8 mouse cellular contexts compared by ENCODE assay signal in genomic region chr1:163311861-163312811, GRCm38 (mm10). TPM values are rescaled to one million over a fixed set of nuclear protein-coding genes. Genes with fewer than 3 reads are reported as not detected.
DNase-seq lines count a peak whose midpoint lies in the region; TF ChIP-seq lines count a peak whose summit lies in the region.

No protein-coding gene starts in this region.

- peaks cover 2% of the 10 kb centered on the region for H3K27me3 ChIP-seq in kidney, adult 2 months (replicated peaks; ENCODE audit: control insufficient read depth, insufficient read depth, low read length)

- H3K4me1 ChIP-seq in kidney, adult 2 months (ENCODE audit: control insufficient read depth, insufficient read depth, low read length): no peaks in the 10 kb centered on the region

- H3K27ac ChIP-seq in layer of hippocampus, adult 2 months: peak overlapping the region; percentile 72
- no peak overlapping the region for H3K27ac ChIP-seq in kidney, adult 2 months (ENCODE audit: insufficient read depth, low read depth, low read length)

- TF ChIP-seq CTCF in layer of hippocampus, adult 2 months (conservative IDR thresholded peaks at IDR 0.05): peak; percentile 33
- no peak for TF ChIP-seq CTCF in kidney, adult 2 months (conservative IDR thresholded peaks at IDR 0.05; ENCODE audit: insufficient read depth, insufficient read length, low read depth, low read length)

- peak overlapping the region; percentile 58 for H3K4me3 ChIP-seq in layer of hippocampus, adult 2 months
- peak overlapping the region; percentile 41 for H3K4me3 ChIP-seq in kidney, adult 2 months (ENCODE audit: insufficient read depth, low read depth, low read length)

- no peak for TF ChIP-seq POLR2A in kidney, adult 2 months (IDR thresholded peaks at IDR 0.05; ENCODE audit: low read depth, low read length)

- DNase-seq in layer of hippocampus, adult 2 months (ENCODE audit: low spot score in 2 of 2): no peak
- DNase-seq in layer of hippocampus, adult 9-11 months: no peak
- peak; percentile 65 for DNase-seq in embryo, embryonic 10 days (ENCODE audit: low spot score)
- peak; percentile 70 to 81 for DNase-seq in heart, adult 18-20 months
- DNase-seq in kidney, adult 2 months: peak; percentile 17
- peak; percentile 65 for DNase-seq in lung, postnatal 10 days
- DNase-seq in right cerebral cortex, postnatal 14 days: peak; percentile 15
- no peak for DNase-seq in thymus, postnatal 10 days (ENCODE audit: low spot score in 2 of 2)

- no peaks in the 10 kb centered on the region for H3K36me3 ChIP-seq in kidney, adult 2 months (ENCODE audit: control insufficient read depth, insufficient read depth, low read length)

- WGBS in kidney, adult 2 months: 4% methylated on average over 59 of the region's 59 CpGs

RNA-seq across cellular contexts. Expression of gene Prrx1, which starts 1.4 kb away (rescaled TPM):
- 1 to 10 TPM; 4.6 to 5.9 TPM for total RNA-seq in layer of hippocampus, adult 2 months (2021)
- total RNA-seq in heart, adult 18-20 months (2021): 10 to 100 TPM; 26.3 to 30.7 TPM
- polyA plus RNA-seq in kidney, adult 2 months (2012; rRNA removed): 2.4 and 2.8 TPM in 2 replicates

Comparison
In these comparisons a context has a peak if more than half of its experiments do, and no peak if none do; other contexts are left out.
1. DNase-seq: peak in embryo, embryonic 10 days (single experiment), heart, adult 18-20 months (2 of 2), kidney, adult 2 months (single experiment), lung, postnatal 10 days (single experiment) and right cerebral cortex, postnatal 14 days (single experiment); none in layer of hippocampus, adult 2 months (0 of 2), layer of hippocampus, adult 9-11 months (single experiment) and thymus, postnatal 10 days (0 of 2).